Mouse (Mus musculus) lung, embryonic 16.5 days (tissue): ENCODE data around the gene Mup7. TPM values are rescaled to one million over a fixed set of nuclear protein-coding genes. Genes with fewer than 3 reads are reported as not detected.
"Not testable (repeated sequence)": the region's sequence is repeated elsewhere in the genome, so short reads cannot be mapped to it uniquely, and the experiment has no call there.

Source experiments
- ATAC-seq: fragments of 200-750 bp; cut with Nextera tagmentation; 2 replicates; pipeline ENCODE4 v1.8.0; 2017; ENCODE audit warnings: low read depth, mild to moderate bottlenecking, moderate library complexity
- H3K27ac ChIP-seq: fragments of 300-500 bp; sonication (generic); 2 replicates; pipeline ENCODE4 v1.5.1; 2014; ENCODE audit warnings: mild to moderate bottlenecking, control low read depth, low read length
- H3K27me3 ChIP-seq: fragments of 300-500 bp; sonication (generic); 2 replicates; pipeline ENCODE4 v1.6.1; 2014; ENCODE audit warnings: low read depth, low read length, mixed read lengths; ENCODE audit not compliant: control insufficient read depth, insufficient read depth
- H3K36me3 ChIP-seq: fragments of 300-500 bp; sonication (generic); 2 replicates; pipeline ENCODE4 v1.6.1; 2014; ENCODE audit warnings: low read length; ENCODE audit not compliant: control insufficient read depth, insufficient read depth
- H3K4me1 ChIP-seq: fragments of 300-500 bp; sonication (generic); replicated peaks from 2 replicates; pipeline ENCODE4 v1.6.1; 2014; ENCODE audit warnings: low read length, mixed read lengths; ENCODE audit not compliant: control insufficient read depth, insufficient read depth
- H3K4me2 ChIP-seq: fragments of 300-500 bp; sonication (generic); 2 replicates; pipeline ENCODE4 v1.6.1; 2014; ENCODE audit warnings: low read depth, low read length, control low read depth
- H3K4me3 ChIP-seq: fragments of 300-500 bp; sonication (generic); 2 replicates; pipeline ENCODE4 v1.5.1; 2014; ENCODE audit warnings: mild to moderate bottlenecking, low read length, control low read depth
- H3K9ac ChIP-seq: fragments of 300-500 bp; sonication (generic); 2 replicates; pipeline ENCODE4 v1.6.1; 2014; ENCODE audit warnings: low read length, control low read depth
- H3K9me3 ChIP-seq: fragments of 300-500 bp; sonication (generic); 2 replicates; pipeline ENCODE4 v1.6.1; 2016; ENCODE audit warnings: low read length; ENCODE audit not compliant: control insufficient read depth
- WGBS: fragments of 180-500 bp; shearing (Covaris S2); extraction: QIAGEN DNeasy Blood & Tissue Kit; methylation state at CpG from one replicate; pipeline ENCODE4 v1.1.7; 2014; 5-methylcytosine and 5-hydroxymethylcytosine counted together
- polyA plus RNA-seq: library from polyadenylated mRNA; unstranded; fragments of >200 nt; fragmentation: Nextera tagmentation; extraction: Ambion mirVana; gene quantifications from 2 replicates; pipeline ENCODE4 v1.2.1, GENCODE M21; 2015

Mup7 gene
- polyA plus RNA-seq, result not detected in 2 replicates

DNA sequence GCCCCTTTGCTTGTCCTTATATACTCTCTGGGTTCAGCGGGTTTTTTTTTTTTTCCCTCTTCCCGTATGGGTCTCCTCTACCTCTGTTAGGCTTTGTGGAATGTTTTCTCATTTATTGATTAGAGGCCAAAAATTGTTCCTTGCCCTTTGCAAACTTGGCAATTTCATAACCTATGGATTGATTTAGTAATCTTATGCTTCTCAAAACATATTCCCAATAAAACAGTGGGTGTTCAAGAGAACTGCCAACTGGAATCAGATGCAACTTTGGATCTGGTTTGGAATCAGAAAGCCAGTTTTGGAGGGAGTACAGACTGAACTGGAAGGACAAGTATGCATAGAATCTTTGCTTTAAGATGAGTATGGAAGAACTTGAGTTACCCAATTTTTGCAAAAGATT is at the start of gene Mup7:
Gene Mup7, minus strand, starts transcription at position 101 of the 400 bp plus-strand sequence.
- H3K36me3 ChIP-seq, H3K9me3 ChIP-seq, H3K4me2 ChIP-seq, H3K4me3 ChIP-seq, H3K27ac ChIP-seq, ATAC-seq, H3K4me1 ChIP-seq, H3K9ac ChIP-seq, H3K27me3 ChIP-seq: not testable (repeated sequence)
- 92% methylated on average over 2 of the region's 2 CpGs for WGBS

DNA sequence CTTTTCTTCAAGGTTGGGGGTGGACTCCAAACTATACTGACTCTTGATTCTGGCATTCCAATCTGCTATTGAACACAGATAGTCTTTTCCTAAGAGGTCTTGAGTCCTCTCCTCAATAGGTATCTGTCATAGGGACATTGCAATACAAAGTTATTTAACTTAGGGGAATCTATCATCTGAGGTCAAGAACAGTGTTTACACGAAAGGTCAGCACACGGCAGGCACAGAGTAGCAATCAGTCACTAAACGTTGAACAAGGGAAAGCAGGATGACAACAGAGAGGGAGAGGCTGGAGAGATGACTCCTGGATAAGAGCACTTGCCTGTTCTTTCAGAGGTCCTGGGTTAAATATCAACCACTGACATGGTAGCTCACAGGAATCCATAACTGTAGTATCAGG is 9.6 kb upstream of the Mup7 start:
- H3K9ac ChIP-seq, H3K27ac ChIP-seq, H3K36me3 ChIP-seq, H3K4me3 ChIP-seq, H3K9me3 ChIP-seq, H3K4me1 ChIP-seq, H3K27me3 ChIP-seq, H3K4me2 ChIP-seq, ATAC-seq: not testable (repeated sequence)
- 9% methylated on average over 3 of the region's 3 CpGs for WGBS

DNA sequence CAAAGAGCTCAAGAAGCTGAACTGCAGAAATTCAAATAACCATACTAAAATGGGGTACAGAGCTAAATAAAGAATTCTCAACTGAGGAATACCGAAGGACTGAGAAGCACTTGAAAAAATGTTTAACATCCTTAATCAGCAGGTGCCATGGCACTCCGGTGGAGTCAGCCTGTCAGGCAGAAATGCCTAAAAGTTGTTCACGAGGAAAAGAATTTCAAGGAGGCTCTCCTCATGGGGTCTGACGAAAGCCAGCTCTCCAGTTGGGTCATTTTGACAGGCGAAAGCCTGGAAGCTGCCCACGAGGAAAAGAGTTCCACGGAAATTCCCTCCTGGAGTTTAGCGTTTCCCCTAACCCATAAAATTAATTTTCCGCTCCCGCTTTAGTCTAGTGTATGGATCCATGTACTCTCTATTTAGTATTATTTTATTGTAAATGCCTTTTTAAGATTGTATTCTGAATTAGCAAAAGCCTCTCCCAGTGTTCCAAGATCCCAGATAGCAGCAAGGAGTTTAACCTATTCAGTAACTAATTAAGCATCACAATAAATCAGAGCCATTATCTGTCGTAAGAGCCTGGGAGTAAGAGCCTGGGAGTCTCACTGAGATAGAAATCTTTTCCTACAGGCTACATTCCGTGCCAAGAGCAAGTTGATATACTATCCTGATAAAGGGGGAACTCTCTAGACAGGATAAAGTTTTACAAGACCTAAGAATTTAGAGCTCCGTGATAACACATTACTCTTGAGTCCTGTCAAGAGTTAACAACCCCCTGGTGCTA is 40.8 kb downstream of the Mup7 start:
- not testable (repeated sequence) for H3K27me3 ChIP-seq, H3K9me3 ChIP-seq, H3K4me2 ChIP-seq, H3K9ac ChIP-seq, H3K4me1 ChIP-seq, H3K36me3 ChIP-seq, ATAC-seq, H3K4me3 ChIP-seq, H3K27ac ChIP-seq
- WGBS, result 57% methylated on average over 12 of the region's 13 CpGs

DNA sequence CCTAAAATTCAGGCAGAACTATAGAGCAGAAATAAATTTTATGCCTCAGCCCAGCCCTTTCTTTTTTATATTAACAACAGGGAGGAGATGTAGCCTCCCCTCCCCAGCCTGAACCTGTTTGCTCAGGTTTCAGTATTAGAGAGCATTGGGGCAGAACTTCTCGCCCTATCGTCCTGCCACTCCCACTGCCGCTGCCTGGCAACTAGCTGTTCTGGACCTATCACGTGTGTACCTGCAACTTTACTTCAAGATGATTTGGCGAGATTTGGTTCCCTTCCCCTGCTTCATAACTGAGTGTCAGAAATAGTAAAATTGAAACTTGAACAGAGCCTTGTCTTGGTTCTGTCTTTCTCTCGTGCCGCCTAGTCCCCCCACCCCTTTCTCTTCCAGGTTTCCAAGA is 50.1 kb downstream of the Mup7 start:
- ATAC-seq, H3K4me1 ChIP-seq, H3K9ac ChIP-seq, H3K9me3 ChIP-seq, H3K4me2 ChIP-seq, H3K27me3 ChIP-seq, H3K4me3 ChIP-seq, H3K36me3 ChIP-seq, H3K27ac ChIP-seq: not testable (repeated sequence)
- 82% methylated on average over 7 of the region's 7 CpGs for WGBS

Other genes starting within 250 kb of the Mup7 start
- gene Slc46a2, start 155.4 kb downstream of the Mup7 start, polyA plus RNA-seq, result 1.1 and 2.5 TPM in 2 replicates
- not detected in 2 replicates for gene Mup4, start 109.8 kb downstream of the Mup7 start, polyA plus RNA-seq
- gene Mup6, start 106.2 kb downstream of the Mup7 start, polyA plus RNA-seq, result not detected in 2 replicates
- gene Mup2, start 83.8 kb upstream of the Mup7 start, polyA plus RNA-seq, result not detected in 2 replicates
- not detected in 2 replicates for gene Mup8, start 152.1 kb upstream of the Mup7 start, polyA plus RNA-seq